Mouse (Mus musculus): ENCODE measurements around the gene Wfikkn1.

GRCm38 (mm10) chr17:25837076-25837410 lies 43.6 kb downstream of the Wfikkn1 start, which contains the start of gene Rhbdl1:
- TF ChIP-seq CTCF (IDR thresholded peaks at IDR 0.05; ENCODE audit: extremely low read depth, insufficient read depth, insufficient read length, insufficient replicate concordance) (no peak), POLR2A (IDR thresholded peaks at IDR 0.05; ENCODE audit: low read depth, low read length) (no peak)

Measured in spleen, adult 2 months (tissue).